Mouse (Mus musculus) kidney, embryonic 14.5 days (tissue): ENCODE results near the gene Tmsb10. TPM values are rescaled to one million over a fixed set of nuclear protein-coding genes. Genes with fewer than 3 reads are reported as not detected.

Source experiments
- ATAC-seq: fragments of 200-750 bp; cut with Nextera tagmentation; 2 replicates; pipeline ENCODE4 v1.8.0; 2017; ENCODE audit warnings: moderate number of reproducible peaks, mild to moderate bottlenecking, moderate TSS enrichment, moderate library complexity; ENCODE audit not compliant: low FRiP score, low TSS enrichment
- H3K27ac ChIP-seq: fragments of 300-500 bp; sonication (generic); 2 replicates; pipeline ENCODE4 v1.5.1; 2014; ENCODE audit warnings: low read depth, mild to moderate bottlenecking, low read length, moderate library complexity, mixed read lengths
- H3K27me3 ChIP-seq: fragments of 300-500 bp; sonication (generic); 2 replicates; pipeline ENCODE4 v1.6.1; 2014; ENCODE audit warnings: mild to moderate bottlenecking, low read length; ENCODE audit not compliant: control insufficient read depth, insufficient read depth
- H3K36me3 ChIP-seq: fragments of 300-500 bp; sonication (generic); 2 replicates; pipeline ENCODE4 v1.6.1; 2014; ENCODE audit warnings: low read length, mixed read lengths; ENCODE audit not compliant: control insufficient read depth, insufficient read depth
- H3K4me1 ChIP-seq: fragments of 300-500 bp; sonication (generic); 2 replicates; pipeline ENCODE4 v1.6.1; 2014; ENCODE audit warnings: low read length, mixed read lengths; ENCODE audit not compliant: control insufficient read depth, insufficient read depth
- H3K4me2 ChIP-seq: fragments of 300-500 bp; sonication (generic); replicated peaks from 2 replicates; pipeline ENCODE4 v1.6.1; 2014; ENCODE audit warnings: low read depth, mild to moderate bottlenecking, low read length
- H3K4me3 ChIP-seq: fragments of 300-500 bp; sonication (generic); 2 replicates; pipeline ENCODE4 v1.5.1; 2014; ENCODE audit warnings: mild to moderate bottlenecking, low read length
- H3K9ac ChIP-seq: fragments of 300-500 bp; sonication (generic); 2 replicates; pipeline ENCODE4 v1.6.1; 2014; ENCODE audit warnings: low read depth, mild to moderate bottlenecking, low read length, moderate library complexity
- H3K9me3 ChIP-seq: fragments of 300-500 bp; sonication (generic); 2 replicates; pipeline ENCODE4 v1.6.1; 2016; ENCODE audit warnings: low read length; ENCODE audit not compliant: control insufficient read depth
- WGBS: fragments of 180-500 bp; shearing (Covaris S2); extraction: QIAGEN DNeasy Blood & Tissue Kit; methylation state at CpG from one replicate; pipeline ENCODE4 v1.1.7; 2014; 5-methylcytosine and 5-hydroxymethylcytosine counted together
- polyA plus RNA-seq: library from polyadenylated mRNA; unstranded; fragments of >200 nt; fragmentation: Nextera tagmentation; extraction: Ambion mirVana; gene quantifications from 2 replicates; pipeline ENCODE4 v1.2.1, GENCODE M21; 2014

Tmsb10 gene
- polyA plus RNA-seq, 1 experiment from 2014 or later = 2,275 TPM

DNA sequence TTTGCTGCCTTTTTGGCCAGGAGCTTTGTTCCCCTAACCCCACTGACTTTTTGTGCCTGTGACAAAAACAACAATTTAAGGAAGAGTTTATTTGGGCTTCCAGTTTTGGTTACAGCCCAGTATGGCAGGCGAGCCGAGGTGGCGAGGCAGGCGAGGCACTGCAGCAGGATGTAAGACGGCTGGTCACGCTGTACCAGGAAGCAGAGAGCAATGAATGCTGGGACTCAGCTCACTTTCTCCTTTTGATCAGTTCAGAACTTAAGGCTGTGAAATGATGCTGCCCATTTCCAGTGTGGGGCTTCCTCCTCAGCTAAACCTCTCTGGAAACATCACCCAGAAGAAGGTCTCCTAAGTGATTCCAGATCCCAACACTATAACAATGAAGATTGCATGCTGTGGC, 23.3 kb upstream of the Tmsb10 start:
- H3K27ac ChIP-seq = no peak overlapping the region
- H3K4me1 ChIP-seq = no peaks in the 10 kb centered on the region; the same call in 1 of the 2 replicates
- H3K9me3 ChIP-seq = no peaks in the 10 kb centered on the region
- no peak overlapping the region for H3K9ac ChIP-seq
- no peak overlapping the region for H3K4me3 ChIP-seq
- no peak overlapping the region for H3K4me2 ChIP-seq
- no peaks in the 10 kb centered on the region for H3K27me3 ChIP-seq
- 48% methylated on average over 6 of the region's 6 CpGs for WGBS
- H3K36me3 ChIP-seq = no peaks in the 10 kb centered on the region
- ATAC-seq = no peak

GRCm38 (mm10) chr6:72981124-72981651, 22.6 kb upstream of the Tmsb10 start:
- peak; percentile 78 for ATAC-seq
- Histone ChIP-seq H3K4me3 (no peak overlapping the region), H3K4me1 (no peaks in the 10 kb centered on the region; the same call in 1 of the 2 replicates), H3K4me2 (no peak overlapping the region), H3K36me3 (no peaks in the 10 kb centered on the region), H3K27ac (peak overlapping the region; percentile 45; the same call in 1 of the 2 replicates), H3K27me3 (no peaks in the 10 kb centered on the region), H3K9ac (no peak overlapping the region), H3K9me3 (no peaks in the 10 kb centered on the region)
- WGBS = 15% methylated on average over 9 of the region's 9 CpGs

DNA sequence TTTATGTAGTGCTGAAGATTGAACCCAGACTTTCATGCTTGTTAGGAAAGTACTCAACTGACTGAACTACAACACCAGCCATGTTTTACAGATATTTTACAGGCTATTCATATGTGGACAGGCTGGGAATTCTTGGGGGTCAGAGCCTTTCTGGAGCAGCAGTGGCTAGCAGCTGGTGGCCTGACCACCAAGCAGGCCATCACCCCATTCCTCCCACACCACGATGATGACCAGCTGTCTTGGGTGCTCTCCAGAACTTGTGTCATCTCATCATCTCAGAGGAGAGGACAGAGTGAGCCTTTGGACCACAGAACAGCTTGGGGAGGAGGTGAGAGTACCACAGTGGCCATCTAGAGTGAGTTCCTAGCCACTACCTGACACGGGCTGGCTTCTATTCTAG, 18.3 kb upstream of the Tmsb10 start:
- Histone ChIP-seq H3K27ac (no peak overlapping the region), H3K9me3 (no peaks in the 10 kb centered on the region), H3K9ac (no peak overlapping the region), H3K4me1 (no peaks in the 10 kb centered on the region; the same call in 1 of the 2 replicates), H3K4me2 (no peak overlapping the region), H3K4me3 (no peak overlapping the region), H3K27me3 (no peaks in the 10 kb centered on the region), H3K36me3 (no peaks in the 10 kb centered on the region)
- WGBS = 88% methylated on average over 2 of the region's 2 CpGs
- ATAC-seq = no peak

- no peaks in the 10 kb centered on the region for H3K36me3 ChIP-seq
- H3K4me2 ChIP-seq = no peak overlapping the region
- WGBS = 47% methylated on average over 3 of the region's 3 CpGs
- no peaks in the 10 kb centered on the region for H3K27me3 ChIP-seq
- no peak overlapping the region for H3K9ac ChIP-seq
- H3K4me3 ChIP-seq = no peak overlapping the region
- H3K4me1 ChIP-seq = no peaks in the 10 kb centered on the region
- no peak overlapping the region for H3K27ac ChIP-seq
- no peak for ATAC-seq
- no peaks in the 10 kb centered on the region for H3K9me3 ChIP-seq
Measured at GRCm38 (mm10) chr6:72971074-72971473, 12.5 kb upstream of the Tmsb10 start.

DNA sequence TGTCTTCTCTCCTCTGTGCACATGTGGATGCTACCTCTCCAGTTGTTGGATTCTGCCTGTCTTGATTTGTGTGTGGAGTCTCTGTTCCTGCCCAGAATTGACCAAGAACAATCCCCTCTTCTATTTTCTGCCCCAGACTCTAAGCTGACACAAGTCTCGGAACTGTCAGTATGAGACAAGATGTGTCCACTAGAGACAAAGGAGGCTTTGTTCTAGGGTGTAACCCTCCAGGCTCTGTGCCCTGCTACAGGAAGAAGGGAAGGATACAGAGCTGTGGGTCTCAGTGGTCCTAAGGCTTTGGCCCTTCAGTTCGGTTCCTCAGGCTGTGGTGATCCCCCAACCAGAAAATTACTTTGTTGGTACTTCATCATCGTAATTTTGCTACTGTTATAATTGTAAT, 11.2 kb upstream of the Tmsb10 start:
- WGBS = 65% methylated on average over 3 of the region's 3 CpGs
- H3K4me1 ChIP-seq = no peaks in the 10 kb centered on the region
- no peaks in the 10 kb centered on the region for H3K27me3 ChIP-seq
- ATAC-seq = no peak
- no peak overlapping the region for H3K4me2 ChIP-seq
- H3K36me3 ChIP-seq = no peaks in the 10 kb centered on the region
- no peak overlapping the region for H3K9ac ChIP-seq
- H3K27ac ChIP-seq = no peak overlapping the region
- H3K9me3 ChIP-seq = no peaks in the 10 kb centered on the region
- H3K4me3 ChIP-seq = no peak overlapping the region

DNA sequence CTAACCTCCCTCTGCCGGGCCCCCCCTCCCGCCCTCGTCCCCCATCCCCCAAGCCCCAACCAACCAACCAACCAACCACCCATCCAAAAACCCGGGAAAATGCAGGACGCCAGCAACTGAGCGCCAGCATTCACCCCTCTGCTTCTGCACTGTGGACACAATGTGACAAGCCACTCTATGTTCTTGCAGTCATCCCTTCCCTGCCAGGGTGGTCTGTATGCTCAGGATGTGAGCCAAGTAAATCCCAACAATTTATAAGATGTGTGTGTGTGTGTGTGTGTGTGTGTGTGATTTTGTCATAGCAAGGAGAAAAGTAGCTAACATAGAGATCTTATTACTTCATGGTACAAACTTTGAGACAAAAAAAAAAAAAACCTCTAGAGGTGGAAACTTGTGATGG, 6.7 kb upstream of the Tmsb10 start:
- H3K36me3 ChIP-seq = no peaks in the 10 kb centered on the region
- no peak for ATAC-seq
- WGBS = 83% methylated on average over 6 of the region's 6 CpGs

GRCm38 (mm10) chr6:72962281-72962741, 3.8 kb upstream of the Tmsb10 start:
- 25% methylated on average over 7 of the region's 7 CpGs for whole genome bisulfite sequencing
- ATAC-seq = no peak
- Histone ChIP-seq H3K4me2 (no peak overlapping the region), H3K27me3 (no peaks in the 10 kb centered on the region), H3K36me3 (no peaks in the 10 kb centered on the region), H3K9ac (0 out of 2 replicates have a peak overlapping the region, but pooled peaks have one; percentile 18), H3K4me3 (no peak overlapping the region), H3K27ac (peak overlapping the region; percentile 59), H3K9me3 (no peaks in the 10 kb centered on the region), H3K4me1 (peaks cover 21% of the 10 kb centered on the region)

More for the DNA sequence above, 6.7 kb upstream of the Tmsb10 start:
- H3K27ac ChIP-seq = no peak overlapping the region
- H3K4me1 ChIP-seq = peaks cover 17% of the 10 kb centered on the region
- no peak overlapping the region for H3K4me2 ChIP-seq
- no peaks in the 10 kb centered on the region for H3K27me3 ChIP-seq
- no peak overlapping the region for H3K9ac ChIP-seq
- H3K9me3 ChIP-seq = no peaks in the 10 kb centered on the region
- H3K4me3 ChIP-seq = no peak overlapping the region

GRCm38 (mm10) chr6:72961603-72962002, 3.1 kb upstream of the Tmsb10 start:
- no peaks in the 10 kb centered on the region for H3K27me3 ChIP-seq
- H3K9ac ChIP-seq = no peak overlapping the region
- H3K4me1 ChIP-seq = peaks cover 24% of the 10 kb centered on the region
- 61% methylated on average over 9 of the region's 9 CpGs for WGBS
- no peak for ATAC-seq
- H3K9me3 ChIP-seq = no peaks in the 10 kb centered on the region
- no peak overlapping the region for H3K4me3 ChIP-seq
- H3K36me3 ChIP-seq = no peaks in the 10 kb centered on the region
- no peak overlapping the region for H3K4me2 ChIP-seq
- H3K27ac ChIP-seq = no peak overlapping the region

- Histone ChIP-seq H3K4me1 (peaks cover 31% of the 10 kb centered on the region), H3K36me3 (no peaks in the 10 kb centered on the region), H3K9ac (no peak overlapping the region), H3K4me2 (no peak overlapping the region), H3K27me3 (no peaks in the 10 kb centered on the region), H3K4me3 (no peak overlapping the region), H3K27ac (no peak overlapping the region), H3K9me3 (no peaks in the 10 kb centered on the region)
- no peak for ATAC-seq
- WGBS = 64% methylated on average over 5 of the region's 5 CpGs
Measured at GRCm38 (mm10) chr6:72960675-72961074, 2.1 kb upstream of the Tmsb10 start.
